Mouse (Mus musculus) bone marrow, adult 2 months (tissue): ENCODE data around the gene Pdzd7. TPM values are rescaled to one million over a fixed set of nuclear protein-coding genes. Genes with fewer than 3 reads are reported as not detected.

Source experiments
- H3K27ac ChIP-seq: fragments of 200-500 bp; 2 replicates; pipeline ENCODE4 v1.5.1; 2012; ENCODE audit warnings: low read depth, mild to moderate bottlenecking, control low read depth, inconsistent platforms, low read length; ENCODE audit not compliant: control insufficient read depth, poor library complexity, insufficient read depth
- H3K4me1 ChIP-seq: fragments of 200-500 bp; 2 replicates; pipeline ENCODE4 v1.6.1; 2011; ENCODE audit warnings: low read length; ENCODE audit not compliant: control insufficient read depth, insufficient read depth
- H3K4me3 ChIP-seq: fragments of 200-500 bp; replicated peaks from 2 replicates; pipeline ENCODE3; 2011; ENCODE audit warnings: mild to moderate bottlenecking, low read depth, low read length, control low read depth; ENCODE audit not compliant: control insufficient read depth
- CTCF ChIP-seq: fragments of 200-500 bp; IDR thresholded peaks from 2 replicates; pipeline ENCODE4 v1.5.1; 2011; ENCODE audit warnings: low read length, control low read depth; ENCODE audit not compliant: control insufficient read depth, insufficient read depth
- POLR2A ChIP-seq: fragments of 200-500 bp; IDR thresholded peaks from 2 replicates; pipeline ENCODE4 v1.6.1; 2011; ENCODE audit warnings: low read depth, mild to moderate bottlenecking, control low read depth, low read length, borderline replicate concordance; ENCODE audit not compliant: control insufficient read depth
- WGBS: fragments of 180-500 bp; shearing (Covaris S2); methylation state at CpG from one replicate; pipeline ENCODE4 v1.1.7; 2018; 5-methylcytosine and 5-hydroxymethylcytosine counted together
- polyA plus RNA-seq: library from polyadenylated mRNA; stranded (reverse); fragments of >200 nt; gene quantifications from 2 replicates; pipeline ENCODE4 v1.2.4, GENCODE M21; 2011; ENCODE audit warnings: low replicate concordance; ENCODE audit not compliant: missing spikeins, insufficient read depth, insufficient read length

Gene Pdzd7
- polyA plus RNA-seq, 1 experiment: not detected

DNA sequence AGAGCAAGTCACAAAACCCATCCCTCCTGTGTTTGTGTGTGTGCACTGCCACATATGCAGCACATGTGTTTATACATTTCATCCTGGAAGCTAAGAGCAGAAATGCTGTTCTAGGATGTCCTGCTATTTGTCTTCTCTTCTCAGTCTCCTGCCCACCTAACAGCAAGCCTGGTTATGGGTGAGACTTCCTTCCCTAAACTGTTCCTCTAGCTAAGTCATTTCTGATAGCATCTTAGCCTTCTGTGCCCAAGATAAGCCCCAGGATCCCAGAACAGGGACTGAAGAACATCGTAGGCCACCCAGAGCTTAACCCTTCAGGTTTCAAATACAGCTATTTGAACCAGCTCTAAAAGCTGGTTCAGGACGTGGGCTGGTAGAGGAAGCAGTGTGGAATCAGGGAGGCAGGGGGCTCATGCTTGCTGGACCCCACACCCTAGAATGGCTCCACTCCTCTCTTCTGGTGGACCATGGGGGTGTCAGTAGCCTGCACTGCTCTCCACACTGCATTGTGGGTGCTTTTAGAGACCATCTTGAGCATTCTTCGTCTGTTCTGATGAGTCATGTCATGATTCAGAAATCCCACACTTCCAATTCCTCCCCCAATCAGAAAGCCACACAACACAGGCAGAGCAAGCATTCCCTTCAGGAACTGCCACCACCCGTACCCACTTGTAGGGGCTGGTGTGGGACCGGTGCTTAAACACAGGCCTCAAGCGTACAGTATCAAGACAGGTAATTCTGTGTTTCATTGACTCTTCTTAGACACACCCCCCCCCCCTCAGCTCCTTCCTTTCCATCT is 9.6 kb upstream of the Pdzd7 start:
- WGBS: 57% methylated on average over 6 of the region's 6 CpGs
- peaks cover 1% of the 10 kb centered on the region; the same call in 1 of the 2 replicates for H3K4me1 ChIP-seq
- H3K27ac ChIP-seq: no peak overlapping the region
- TF ChIP-seq CTCF (no peak), POLR2A (no peak)
- H3K4me3 ChIP-seq: no peak overlapping the region

DNA sequence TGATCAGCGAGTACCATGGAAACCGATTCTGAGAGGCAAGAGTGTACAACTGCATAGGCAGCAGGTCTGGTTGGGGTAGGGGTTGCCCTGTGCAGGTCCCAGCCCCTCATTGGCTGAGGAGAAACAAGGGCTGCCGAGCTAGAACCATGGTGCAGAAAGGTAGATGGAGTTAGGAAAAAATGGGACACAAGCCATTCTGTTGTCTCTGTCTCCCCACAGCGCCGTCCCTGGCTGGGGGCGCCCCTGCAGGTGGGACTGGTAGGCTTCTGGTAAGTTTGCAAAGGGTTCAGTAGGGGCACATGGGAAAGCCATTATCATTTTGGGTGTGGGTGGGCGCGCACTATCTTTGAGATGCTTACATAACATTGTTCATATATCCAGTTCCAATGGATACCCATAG is 7.9 kb upstream of the Pdzd7 start:
- 88% methylated on average over 8 of the region's 8 CpGs for WGBS

DNA sequence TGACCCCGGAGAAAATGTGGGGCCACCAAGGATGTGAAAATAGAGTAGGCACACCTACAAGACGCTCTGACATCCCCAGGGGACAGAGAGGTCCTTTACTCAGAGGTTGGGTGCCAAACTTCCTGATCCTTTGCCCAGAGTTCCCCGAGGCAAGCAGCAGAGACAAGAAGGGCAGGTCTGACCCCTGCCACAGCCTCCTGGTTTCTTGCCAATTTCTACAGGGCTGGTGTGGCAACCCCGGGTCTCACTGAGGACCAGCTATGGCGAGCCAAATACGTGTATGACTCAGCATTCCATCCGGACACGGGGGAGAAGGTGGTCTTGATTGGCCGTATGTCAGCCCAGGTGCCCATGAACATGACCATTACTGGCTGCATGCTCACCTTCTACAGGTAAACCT is 4.0 kb upstream of the Pdzd7 start:
- Histone ChIP-seq H3K27ac (no peak overlapping the region), H3K4me3 (no peak overlapping the region), H3K4me1 (peaks cover 3% of the 10 kb centered on the region)
- TF ChIP-seq POLR2A (no peak), CTCF (no peak)
- 52% methylated on average over 9 of the region's 9 CpGs for WGBS

More for the DNA sequence above, 7.9 kb upstream of the Pdzd7 start:
- Histone ChIP-seq H3K4me3 (no peak overlapping the region), H3K27ac (no peak overlapping the region), H3K4me1 (peaks cover 1% of the 10 kb centered on the region; the same call in 1 of the 2 replicates)
- TF ChIP-seq CTCF: no peak
- no peak for TF ChIP-seq POLR2A

DNA sequence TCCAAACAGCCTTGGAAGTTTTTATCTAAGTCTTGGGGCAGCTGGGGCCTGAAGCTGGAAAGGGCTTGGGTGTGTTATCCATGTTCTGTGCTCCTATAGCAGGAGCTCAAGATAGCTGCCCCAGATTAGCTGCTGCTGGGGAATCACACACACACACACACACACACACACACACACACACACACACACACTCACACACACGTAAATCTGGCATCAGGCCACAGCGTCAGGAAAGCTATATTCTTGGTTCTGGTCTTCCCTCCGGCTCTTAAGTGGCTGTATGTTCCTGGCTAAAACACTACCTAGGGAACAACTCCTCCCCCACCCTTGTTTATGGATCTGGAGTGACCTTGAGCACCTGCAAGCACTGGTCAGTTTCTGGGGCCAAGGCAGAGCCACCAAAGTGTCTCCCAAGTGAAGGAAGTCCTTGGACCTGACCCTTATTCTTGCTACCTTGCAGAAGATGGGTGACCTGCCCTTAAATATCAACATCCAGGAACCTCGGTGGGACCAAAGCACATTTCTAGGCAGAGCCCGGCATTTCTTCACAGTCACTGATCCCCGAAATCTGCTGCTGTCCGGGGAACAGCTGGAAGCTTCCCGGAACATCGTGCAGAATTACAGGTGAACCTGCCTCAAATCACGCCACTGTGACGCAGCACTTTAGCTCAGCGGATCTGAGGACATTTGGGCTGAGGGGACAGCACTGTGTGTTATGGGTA is 3.3 kb upstream of the Pdzd7 start:
- 86% methylated on average over 12 of the region's 12 CpGs for WGBS
- H3K27ac ChIP-seq: peak overlapping the region; percentile 77
- no peak overlapping the region for H3K4me3 ChIP-seq
- TF ChIP-seq POLR2A: no peak
- TF ChIP-seq CTCF: no peak
- peaks cover 3% of the 10 kb centered on the region for H3K4me1 ChIP-seq

DNA sequence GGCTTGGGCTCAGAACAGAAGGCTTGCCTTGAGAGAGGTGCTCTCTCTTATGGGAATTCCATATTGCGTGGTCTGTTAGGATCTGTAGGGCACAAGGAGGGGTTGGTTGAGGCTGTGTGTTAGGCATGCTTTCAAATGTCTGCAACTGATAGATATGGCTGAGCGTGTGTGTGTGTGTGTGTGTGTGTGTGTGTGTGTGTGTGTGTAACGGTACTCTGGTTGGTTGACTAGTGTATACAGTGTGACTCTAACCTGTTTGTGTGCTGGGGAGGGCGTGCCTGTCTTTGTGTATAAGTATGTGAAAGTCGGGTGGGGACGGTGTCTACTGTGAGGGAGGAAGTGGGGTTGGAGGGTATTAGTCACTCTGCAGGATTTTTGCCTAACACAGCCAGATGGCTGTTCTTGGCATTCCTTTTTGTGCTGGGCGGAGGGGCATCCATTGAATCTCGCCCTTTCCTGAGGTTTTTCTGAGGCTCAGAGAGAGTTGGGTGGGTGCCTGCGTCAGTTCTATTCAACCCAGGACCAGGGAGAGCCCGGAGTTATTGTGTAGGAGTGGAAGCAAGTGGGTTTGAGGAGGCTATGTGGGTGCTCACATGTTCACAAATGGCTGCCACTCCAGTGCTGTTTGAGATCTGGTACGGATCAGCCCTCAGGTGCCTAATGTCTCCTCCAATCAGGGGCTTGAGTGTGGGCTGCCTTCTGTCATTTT is 2.6 kb upstream of the Pdzd7 start:
- peaks cover 3% of the 10 kb centered on the region for H3K4me1 ChIP-seq
- H3K4me3 ChIP-seq: peak overlapping the region; percentile 76
- no peak for TF ChIP-seq CTCF
- no peak for TF ChIP-seq POLR2A
- 5% methylated on average over 11 of the region's 11 CpGs for WGBS
- H3K27ac ChIP-seq: peak overlapping the region; percentile 77

DNA sequence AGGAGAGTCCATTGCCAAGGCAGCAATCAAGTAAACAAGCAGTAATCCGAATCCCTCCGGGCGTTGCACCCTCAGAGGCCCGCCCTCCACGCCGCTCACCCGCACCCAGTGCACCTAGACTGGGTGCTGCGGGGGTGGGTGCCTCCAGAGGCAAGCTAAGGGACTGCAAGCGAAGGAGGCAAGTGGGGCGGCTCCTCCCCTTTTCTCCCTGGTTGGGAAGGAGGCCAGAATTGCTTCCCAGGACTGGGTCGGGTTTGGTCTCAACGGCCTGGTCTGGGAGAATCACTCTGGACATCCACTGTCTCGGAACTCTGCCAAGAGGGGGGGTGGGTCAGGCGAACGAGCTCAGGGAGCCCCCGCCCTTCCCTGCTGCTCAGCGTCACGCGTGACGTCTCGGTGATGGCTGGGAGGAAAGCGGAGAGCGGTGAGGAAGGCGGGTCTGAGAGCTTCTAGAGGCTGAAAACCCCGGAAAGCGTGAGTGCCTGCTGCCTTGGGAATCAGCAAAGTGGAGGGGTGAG is 2.0 kb upstream of the Pdzd7 start, which contains the start of gene Sfxn3:
Gene Sfxn3, plus strand, starts transcription at position 87 of the 518 bp plus-strand sequence.
- TF ChIP-seq CTCF (peak; percentile 63), POLR2A (peak; percentile 64)
- under 1% methylated on average over 26 of the region's 26 CpGs for WGBS
- peak within 1 kb of the TSS; percentile 76 for H3K4me3 ChIP-seq
- H3K27ac ChIP-seq: peak within 1 kb of the TSS; percentile 77
- peaks cover 3% of the 10 kb centered on the region for H3K4me1 ChIP-seq

DNA sequence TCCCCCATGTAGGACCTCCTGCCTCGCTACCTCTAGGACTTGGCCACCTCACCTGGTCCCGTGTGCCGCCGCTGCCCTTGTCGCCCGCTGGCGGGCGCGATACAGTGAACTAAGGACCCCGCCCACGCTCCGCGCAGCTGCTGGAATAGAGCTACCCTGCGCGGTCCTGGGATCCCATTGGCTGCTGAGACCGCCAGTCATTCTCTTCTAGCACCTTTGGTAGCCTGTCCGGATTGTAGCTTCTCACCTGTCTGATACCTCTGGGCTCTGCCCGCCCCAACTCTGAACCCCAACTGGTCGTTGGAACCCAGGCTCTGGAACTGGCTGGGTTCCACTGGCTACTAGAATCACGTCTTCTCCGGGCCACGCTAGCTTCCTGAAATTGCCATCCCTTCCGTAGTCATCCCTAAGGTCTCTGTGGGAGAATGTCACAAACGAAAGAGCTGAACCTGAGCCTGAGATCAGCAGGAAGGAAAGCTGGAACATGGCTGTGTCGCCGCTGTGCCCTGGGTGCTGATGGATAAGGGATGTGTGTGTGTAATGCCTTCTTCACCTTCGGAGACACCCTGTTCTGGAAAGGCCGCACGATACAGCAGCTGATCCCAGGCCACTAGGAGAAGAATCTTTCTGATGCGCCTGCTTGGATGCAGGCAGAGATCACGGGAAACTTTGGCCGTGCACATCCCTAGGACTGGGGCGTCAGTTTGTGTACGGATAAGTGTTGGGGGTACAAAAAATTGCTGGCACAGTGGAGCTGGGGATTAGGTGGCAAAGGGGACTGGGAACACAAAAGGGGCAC is 1.2 kb upstream of the Pdzd7 start:
- Histone ChIP-seq H3K4me3 (peak overlapping the region; percentile 76), H3K4me1 (peaks cover 3% of the 10 kb centered on the region), H3K27ac (no peak overlapping the region)
- 3% methylated on average over 34 of the region's 34 CpGs for WGBS
- no peak for TF ChIP-seq CTCF
- no peak for TF ChIP-seq POLR2A

DNA sequence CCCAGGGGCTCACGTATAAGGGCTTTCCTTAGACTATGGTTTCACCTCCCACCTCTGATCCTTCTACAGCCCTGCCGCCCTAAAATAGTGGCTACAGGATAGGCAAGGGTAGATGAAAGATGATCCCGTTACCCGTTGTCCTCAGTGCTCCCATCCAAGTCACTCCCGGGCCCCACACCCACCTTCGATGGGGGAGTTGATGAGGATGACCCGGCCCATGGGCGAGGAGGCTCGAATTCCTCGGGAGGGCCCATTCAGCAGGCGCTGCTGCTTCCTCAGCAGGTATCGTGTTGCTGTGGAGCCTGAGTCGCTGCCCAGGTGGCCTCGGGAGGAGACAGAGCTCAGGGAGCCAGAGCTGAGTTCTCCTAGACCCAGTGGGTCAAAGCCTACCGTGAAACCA is 281 bp downstream of the Pdzd7 start:
- Histone ChIP-seq H3K4me1 (peaks cover 3% of the 10 kb centered on the region), H3K27ac (no peak overlapping the region), H3K4me3 (no peak overlapping the region)
- 61% methylated on average over 15 of the region's 15 CpGs for WGBS
- no peak for TF ChIP-seq CTCF
- no peak for TF ChIP-seq POLR2A
